Mouse (Mus musculus): ENCODE data around the gene Ptpn1.

Gene Ptpn1

DNA sequence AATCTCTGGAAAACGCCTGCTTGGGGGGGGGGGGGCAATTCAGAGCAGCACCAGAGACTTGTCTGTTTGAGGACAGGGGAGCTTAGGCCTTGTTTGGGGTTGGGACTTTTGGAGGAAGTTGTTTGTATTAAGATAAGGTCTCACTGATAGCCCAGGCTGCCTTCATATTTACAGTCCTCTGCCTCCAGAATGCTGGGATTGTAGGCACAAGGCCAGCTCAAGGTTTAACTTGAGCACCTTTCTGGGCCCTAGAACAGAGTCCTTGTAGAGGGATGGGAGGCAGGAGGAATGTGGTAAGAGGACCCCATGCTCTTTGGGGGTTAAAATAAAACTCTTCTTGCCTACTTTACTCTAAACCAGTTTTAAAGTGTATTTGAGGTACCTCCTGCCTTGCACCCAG lies 41.0 kb downstream of the Ptpn1 start:
- no peak for DNase-seq (ENCODE audit: low read depth)

DNA sequence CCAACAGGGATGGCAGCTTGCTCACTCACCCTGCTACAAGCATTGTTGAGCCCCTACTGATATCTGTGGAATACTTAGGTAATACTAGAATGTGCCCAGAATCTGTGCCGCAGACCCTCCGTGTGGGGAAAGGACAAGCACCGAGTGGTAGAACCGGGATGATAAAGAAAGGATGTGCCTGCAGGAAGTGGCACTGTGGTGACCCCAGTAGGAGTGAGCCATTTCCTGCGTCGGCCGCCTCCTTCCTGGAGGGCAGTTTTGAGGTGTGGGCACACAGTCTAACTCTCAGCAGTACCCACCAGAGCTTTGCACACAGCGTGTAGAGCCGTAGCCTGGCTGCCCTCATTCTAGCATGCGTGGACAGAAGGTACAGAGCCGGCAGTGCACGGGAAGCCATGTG lies 43.9 kb downstream of the Ptpn1 start:
- DNase-seq (ENCODE audit: low read depth), result no peak

DNA sequence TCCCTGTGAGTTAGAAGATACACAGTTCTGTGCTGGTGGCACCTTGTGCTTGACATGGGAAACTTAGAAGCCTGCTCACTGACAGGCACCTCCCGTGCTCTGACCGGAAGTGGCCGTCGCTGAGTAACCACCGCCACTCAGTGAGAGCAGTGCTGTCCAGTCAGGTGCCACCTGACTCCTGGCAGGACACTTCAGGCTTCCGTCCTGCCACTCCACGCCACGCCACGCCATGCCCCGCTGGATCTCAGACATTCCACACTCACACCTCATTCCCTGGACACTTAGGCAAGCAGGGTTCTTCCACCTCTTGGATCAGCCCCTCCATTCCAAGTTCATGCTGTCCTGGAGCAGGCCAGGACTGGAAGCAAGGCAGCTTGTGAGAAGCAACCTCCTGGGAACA lies 46.4 kb downstream of the Ptpn1 start:
- no peak for DNase-seq (ENCODE audit: low read depth)

DNA sequence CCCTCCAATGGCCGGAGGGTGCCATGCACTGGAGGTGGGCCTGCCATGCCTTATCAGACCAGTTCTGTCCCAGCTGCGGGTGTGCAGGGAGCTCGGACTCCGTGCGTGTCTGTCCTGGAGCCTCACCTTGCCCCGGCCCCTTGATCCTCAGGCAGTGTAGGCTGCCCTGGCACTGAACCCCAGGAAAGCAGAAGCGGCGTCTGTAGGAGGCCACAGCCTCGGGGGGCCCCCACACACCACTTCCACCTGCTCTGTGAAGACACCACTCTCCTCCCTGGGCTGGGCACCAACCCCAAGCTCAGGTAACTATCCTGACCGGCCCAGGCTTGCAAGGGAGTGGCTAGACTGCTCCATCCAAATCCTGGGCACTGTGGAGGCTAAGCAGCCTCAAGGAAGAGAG lies 48.5 kb downstream of the Ptpn1 start:
- DNase-seq (ENCODE audit: low read depth), result no peak

DNA sequence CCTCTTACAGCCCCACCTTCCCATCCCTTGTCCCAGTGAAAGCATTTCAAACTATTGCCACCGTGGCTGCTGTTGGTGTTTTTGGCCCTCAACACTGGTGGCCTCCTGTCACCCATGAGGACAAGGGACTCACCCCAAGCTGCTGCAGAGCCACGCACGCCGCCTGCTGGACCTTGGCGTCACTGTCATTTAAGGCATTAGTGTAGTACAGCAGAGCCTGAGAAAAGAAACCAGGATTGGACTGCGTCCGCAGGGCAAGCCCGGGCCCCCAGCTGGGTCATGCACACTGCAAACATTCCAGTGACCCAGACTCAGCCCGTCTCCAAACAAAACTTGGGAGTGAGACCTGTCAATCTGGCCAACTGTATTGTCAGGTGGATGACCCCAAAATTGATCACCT lies 50.8 kb downstream of the Ptpn1 start:
- DNase-seq (ENCODE audit: low read depth), result no peak

DNA sequence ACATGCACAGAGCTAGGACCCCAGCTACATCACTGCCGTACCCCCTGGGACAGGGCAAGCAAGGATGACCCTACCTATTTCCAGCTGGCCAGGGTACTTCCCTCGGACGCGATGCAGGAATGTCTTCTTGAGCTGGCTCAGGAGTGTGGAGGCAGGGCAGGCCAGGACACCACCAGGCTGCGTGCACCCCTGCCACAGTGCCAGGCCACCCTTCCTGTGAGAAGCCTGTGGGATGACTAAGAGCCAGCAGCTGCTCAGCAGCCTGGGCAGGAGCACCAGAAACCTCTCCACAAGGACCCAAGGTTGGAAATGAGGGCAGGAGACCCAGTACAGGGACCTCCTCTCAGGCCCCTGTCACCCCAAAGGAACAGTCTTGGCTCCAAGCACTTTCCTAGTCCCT lies 52.5 kb downstream of the Ptpn1 start:
- no peak for DNase-seq (ENCODE audit: low read depth)

DNA sequence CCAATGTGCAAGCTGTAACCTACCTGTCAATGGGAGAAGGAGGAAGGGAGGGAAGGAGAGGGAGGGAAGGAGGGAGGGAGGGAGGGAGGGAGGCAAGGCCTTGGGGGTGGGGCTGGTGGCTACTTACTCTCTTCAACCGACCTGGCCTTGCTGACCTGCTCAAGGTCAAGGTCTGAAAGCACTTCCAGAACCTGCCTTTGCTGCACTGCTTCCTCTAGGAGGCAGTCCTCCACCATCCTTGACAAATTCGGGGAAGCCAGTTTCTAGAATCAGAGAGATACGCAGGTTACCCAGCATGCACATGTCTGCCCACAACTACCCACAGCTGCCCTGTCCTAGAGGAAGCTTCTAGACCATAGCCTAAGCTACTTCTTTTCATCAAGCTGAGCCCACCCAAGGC lies 53.1 kb downstream of the Ptpn1 start:
- no peak for DNase-seq (ENCODE audit: low read depth)

DNA sequence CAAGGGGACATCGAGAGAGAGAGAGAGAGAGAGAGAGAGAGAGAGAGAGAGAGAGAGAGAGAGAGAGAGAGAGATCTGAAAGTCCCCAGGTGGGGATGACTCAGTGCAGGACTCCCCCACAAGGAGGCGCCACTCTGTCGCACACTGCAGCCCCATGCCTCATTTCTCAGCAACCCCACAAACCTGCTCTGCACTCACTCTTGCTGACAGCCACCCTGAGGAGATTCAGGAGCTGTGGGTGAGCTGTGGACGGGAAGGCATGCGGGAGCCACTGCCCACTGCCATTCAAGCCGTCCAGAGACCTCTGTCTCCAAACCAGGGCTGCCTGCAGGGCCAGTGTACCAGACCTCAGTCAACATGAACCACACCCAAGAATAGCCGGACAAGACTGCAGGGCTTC lies 54.9 kb downstream of the Ptpn1 start:
- no peak for DNase-seq (ENCODE audit: low read depth)

DNA sequence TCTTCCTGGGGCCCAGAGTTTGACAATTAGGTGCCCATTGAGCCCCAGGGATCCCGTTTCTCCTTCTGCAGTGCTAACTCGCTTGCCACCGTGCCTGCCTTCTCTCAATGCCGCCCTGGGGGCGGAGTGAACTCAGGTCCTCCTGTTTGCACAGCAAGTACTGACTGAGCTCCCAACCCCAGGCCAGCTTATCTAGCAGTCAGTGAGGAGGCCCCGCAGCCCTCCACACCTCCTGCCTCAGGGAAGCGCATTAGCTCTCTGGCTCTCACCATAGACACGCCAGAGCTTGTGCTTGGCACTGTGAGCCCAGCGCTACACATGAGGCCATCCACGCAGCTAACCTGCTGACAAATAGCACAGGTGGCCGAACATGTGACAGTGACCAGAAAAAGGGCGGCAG lies 55.8 kb downstream of the Ptpn1 start:
- no peak for DNase-seq (ENCODE audit: low read depth)

DNA sequence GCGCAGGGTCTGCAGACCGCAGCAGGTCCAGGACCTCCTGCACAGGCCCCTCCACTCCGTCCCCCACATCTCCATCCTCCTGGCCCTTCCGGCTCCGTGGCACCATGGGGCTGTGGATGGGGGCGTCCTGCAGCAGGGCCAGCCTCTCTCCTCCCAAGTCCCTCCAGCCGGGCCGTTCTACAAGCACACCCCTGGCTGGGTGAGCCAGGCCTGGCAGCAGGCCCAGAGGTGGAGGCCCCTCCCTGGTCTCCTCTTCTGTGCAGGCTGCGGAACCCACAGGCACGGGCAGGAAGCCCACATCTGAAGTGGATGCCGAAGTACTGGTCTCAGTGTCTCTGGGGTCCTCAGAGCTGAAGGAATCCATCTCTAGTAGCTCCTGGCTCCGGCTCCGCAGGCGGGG lies 57.5 kb downstream of the Ptpn1 start:
- no peak for DNase-seq (ENCODE audit: low read depth)

DNA sequence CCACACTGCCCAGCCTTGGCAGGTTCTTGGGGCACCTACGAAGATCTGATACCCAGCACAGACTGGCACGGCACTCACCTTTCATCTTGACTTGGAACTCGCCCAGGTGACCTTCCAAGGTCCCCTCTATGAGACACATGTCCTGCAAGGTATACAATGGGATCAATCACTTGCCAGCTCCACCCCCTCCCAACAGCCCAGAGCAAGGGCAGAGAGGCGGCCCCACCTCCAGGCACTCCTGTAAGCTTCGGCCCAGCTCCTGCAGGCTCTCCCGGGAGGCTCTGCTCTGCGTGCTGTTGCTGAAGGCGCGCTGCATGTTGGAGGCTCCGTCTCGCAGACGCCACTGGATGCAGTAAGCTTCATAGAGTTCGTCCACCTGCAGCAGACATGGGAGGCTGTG lies 61.4 kb downstream of the Ptpn1 start:
- DNase-seq (ENCODE audit: low read depth), result no peak

DNA sequence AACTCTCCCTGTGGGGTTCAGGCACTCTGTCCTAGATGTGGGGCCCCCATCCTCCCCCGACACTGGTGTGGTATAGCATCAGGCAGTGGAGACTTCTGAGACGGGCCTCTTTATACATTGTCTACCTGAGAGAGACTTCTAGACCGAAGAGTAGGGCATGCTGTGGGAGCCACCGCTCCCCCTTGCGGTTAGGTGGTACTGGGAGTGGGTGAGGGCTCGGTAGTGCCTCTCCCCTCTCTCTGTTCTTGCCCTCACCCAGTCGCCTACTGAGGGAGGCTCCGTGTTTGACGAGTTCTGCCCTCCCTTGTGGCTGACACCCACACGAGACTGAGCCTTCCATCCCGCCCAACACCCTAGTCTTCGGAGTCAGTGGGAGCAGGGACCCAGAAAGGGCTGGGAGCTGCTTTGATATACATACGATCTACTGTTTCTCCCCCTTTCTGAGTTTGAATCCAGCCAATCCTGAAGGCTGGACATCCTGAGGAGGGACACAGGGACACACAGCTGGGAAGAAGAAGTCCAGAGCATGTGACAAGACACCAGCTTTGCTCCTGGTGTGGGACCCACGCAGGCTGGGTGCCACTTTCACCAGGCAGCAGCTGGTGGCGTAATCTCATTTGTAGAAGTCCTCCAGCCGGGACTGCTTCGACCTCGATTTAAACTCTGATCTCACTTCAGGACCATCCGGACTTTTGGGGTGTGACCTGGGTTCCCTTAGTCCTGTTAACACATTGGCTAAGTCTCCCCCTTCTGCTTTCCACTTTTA lies 64.2 kb downstream of the Ptpn1 start:
- no peak for DNase-seq (ENCODE audit: low read depth)

DNA sequence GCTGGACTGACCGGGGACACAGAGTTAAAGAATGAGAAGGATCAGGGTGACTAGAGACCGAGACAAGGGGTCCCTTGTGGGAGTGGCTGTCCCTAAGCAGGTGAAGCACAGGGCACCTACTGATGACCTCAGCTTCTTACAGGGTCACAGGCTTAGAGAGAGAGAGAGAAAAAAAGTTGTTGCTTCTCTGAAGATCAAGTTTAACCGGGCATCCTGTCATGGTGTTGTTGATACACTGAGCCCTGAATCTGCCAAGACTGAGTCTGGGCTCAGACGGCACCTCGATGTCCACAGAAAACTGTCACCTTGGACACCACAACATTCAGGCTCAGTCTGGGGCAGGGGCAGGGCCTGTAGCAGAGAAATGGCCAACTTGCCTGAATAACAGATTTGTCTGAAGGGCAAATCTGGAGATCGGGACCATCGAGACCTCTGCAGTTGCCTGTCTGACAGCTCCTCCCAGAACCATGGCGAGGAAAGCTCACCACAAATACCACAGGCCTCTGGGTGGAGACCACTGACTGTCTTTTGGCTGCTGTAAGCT lies 64.9 kb downstream of the Ptpn1 start:
- no peak for DNase-seq (ENCODE audit: low read depth)

DNA sequence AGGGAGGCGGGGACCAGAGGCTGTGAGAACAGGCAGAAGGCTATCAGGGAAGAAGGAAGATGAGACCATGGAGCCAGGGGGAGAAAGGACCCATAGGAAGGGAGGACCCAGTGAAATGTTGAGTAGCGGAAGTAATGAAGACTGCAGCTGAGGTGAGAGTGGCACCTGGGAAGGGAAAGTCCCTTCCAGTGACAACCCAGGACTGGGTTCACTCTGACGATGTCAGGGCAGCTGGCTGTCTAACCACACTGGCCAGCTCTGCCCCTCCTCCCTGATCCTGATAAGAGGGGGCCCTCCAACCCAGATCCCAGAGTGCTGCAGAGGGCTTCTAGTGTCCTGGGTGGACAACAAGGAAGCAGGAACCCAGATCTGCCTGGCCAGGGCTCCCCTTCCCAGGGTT lies 65.7 kb downstream of the Ptpn1 start:
- no peak for DNase-seq (ENCODE audit: low read depth)

DNA sequence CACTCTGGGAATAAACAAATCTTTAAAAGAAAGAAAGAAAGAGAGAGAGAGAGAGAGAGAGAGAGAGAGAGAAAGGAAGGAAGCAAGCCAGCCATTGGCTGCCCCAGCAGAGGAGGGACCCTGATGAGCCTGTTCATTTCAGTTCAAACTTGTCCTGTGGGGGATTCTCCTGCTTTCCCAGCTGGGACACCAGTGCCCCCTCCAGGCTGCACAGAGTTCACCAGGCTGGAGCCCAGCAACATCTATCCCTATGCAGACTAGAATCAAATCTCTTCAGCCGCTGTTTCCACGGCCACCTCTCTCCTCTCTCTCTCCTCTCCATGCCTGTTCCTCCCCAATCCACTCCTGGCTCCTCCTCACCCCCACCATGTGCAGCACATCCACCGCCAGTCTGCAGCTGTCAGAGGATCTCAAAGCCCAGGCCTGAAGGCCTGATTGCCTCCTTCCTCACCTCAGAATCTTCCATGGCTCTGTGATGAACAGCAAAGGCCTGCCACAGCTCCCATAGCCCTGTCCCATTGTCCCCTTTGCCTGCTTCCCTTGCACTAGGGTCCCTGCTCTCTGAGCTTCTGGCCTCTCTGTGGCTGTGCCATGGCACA lies 67.4 kb downstream of the Ptpn1 start:
- no peak for DNase-seq (ENCODE audit: low read depth)

DNA sequence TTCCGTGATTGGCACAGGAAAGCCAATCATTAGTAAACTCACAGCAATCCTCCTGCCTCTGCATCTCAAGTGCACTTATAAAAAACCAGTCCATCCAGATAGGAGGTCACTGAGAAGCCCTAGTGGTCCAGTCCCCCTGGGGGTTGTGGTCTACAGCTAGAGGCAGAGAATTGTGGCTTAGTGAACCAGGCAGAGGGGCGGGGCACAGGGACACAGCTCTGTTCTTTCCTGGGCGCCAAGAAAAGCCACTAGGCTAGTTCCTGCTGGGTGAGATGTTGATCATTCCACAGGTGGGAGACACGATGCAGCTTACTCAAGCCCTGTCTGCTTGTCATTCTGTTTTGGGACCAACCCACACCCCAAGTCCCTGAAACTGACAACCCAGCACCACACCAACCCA lies 70.3 kb downstream of the Ptpn1 start:
- no peak for DNase-seq (ENCODE audit: low read depth)

DNA sequence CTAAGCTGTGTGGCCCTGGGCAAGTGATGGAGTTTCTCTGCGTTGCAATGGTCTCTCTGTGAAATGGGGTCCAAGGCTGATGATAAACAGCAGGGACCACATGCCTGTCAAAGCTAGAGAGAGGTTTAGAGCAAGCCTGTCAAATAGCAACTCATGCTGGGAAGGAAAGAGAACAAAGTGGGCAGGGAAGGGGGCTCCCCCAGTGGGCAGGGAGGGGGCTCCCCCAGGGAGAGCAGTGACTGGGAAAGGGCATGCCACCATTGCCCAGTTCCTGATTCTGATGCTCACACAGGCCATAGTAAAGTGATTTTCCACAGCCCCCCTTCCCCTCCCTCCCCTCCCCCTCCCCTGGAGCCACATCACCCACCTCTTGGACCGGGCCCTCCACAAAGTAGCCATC lies 71.0 kb downstream of the Ptpn1 start:
- DNase-seq (ENCODE audit: low read depth), result no peak

DNA sequence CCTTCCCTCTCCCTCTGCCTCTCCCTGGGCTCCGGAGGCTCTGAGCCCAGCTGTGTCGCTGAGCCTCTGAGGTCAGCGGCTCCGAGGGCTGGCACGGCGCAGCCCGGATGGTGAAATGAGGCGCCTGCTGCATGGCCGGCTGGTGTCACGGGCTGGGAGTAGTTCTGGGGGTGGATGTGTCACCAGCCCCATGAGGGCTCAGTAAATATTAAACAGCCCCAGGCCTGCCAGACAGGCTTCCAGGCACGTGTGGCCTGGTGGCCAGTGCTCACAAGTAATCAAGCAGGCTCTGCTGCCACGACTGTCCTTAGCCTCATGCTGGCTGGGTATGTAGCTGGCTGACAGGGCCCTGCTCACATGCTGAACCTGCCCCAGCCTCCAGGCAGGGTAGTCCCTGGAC lies 71.6 kb downstream of the Ptpn1 start:
- DNase-seq (ENCODE audit: low read depth), result no peak

DNA sequence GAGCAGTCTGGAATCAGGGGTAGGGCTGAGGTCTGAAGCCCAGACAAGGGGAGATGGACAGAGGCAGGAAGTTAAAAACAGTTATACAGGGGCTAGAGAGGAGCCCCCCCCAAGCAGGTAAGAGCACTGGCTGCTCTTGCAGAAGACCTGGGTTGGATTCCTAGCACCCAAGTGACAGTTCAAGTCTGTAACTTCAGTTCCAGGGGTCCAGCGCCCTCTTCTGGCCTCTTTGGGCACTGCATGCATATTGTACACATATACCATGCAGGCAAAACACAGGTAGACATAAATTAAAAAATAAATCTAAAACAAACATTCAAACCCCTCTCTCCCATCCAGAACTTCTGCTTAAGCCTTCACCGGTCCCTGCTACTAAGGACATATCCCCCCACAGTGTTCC lies 72.5 kb downstream of the Ptpn1 start:
- no peak for DNase-seq (ENCODE audit: low read depth)

DNA sequence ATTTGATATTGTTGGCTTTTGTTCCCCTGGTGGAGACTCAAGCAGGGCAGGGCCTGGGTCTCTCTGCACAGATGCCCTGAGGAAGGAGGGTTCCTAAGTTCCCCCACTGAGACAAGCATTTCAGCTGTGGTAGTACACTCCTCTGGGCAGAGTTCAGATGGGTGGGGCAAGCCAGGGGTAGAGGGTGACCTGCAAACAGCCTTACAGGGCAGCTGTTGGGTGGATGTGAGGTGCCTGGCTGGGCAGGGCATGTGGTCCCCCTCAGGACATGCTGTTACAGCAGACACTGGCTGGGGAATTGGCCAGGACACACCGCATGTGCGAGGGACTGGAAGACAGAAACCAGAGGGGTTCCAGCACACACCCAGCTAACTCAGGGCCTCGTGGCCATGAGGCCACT lies 73.1 kb downstream of the Ptpn1 start:
- DNase-seq (ENCODE audit: low read depth), result no peak

DNA sequence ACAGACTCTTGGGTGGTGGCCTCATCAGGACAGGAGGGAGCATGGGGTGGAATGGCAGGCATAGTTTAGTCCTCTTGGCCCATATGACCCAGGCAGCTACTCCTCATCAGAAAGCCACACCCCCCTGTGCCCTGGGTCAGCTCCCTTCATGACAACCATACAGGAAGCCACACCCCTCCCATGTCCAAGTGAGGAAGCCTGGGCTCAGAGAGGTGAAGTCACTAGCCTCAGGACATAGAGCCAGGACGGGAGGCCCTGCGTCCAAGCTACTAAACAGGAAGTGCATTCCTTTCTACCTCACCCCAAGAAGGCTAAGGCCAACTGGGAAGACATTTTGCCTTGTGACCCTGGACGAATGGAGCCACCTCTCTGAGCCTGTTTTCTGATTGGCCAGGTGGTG lies 73.8 kb downstream of the Ptpn1 start:
- DNase-seq (ENCODE audit: low read depth), result no peak

DNA sequence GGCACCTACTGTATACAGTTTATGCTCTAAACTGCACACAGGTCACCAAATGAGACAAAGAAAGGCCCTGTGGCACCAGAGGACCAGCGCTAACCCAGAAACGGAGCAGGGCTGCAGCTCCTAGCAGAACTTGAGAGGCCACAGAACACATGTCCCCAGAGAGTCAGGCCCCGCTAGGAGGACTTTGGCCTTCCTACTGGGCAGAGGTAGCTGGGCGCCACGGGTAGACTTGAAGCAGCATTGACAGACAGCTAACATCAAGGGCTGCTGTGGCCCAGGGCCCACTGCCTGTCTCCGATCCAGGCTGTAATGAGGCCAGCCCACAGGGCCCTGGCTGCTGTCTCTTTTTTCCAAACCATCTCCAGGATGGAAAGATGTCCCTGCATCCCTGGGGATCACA lies 74.6 kb downstream of the Ptpn1 start:
- DNase-seq (ENCODE audit: low read depth), result no peak

DNA sequence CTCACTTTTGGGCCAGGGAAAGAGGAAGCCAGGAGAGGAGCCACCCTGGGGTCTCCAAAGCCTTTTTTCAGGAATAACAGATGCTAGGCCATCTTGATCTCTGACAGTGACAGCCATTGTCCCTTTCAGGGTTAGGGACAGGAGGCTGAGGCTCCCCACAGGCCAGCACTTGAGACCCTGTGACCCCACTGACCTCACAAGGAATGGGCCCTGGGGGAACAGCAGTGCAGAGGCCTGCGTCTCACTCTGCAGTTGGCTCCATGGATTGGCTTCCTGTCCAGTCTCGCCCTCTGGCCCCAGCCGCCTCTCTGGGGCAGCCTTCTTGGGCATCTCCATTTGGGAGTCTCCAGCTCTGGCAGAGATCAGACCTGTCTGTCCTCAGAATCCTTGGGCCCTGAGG lies 76.3 kb downstream of the Ptpn1 start:
- no peak for DNase-seq (ENCODE audit: low read depth)

All from fibroblast of lung, adult 2 months (primary cell).